Mouse (Mus musculus): ENCODE results near the gene Cavin4. TPM values are rescaled to one million over a fixed set of nuclear protein-coding genes. Genes with fewer than 3 reads are reported as not detected.

Cavin4 gene
- polyA plus RNA-seq, 1 experiment from 2014 or later: 0.62 TPM

DNA sequence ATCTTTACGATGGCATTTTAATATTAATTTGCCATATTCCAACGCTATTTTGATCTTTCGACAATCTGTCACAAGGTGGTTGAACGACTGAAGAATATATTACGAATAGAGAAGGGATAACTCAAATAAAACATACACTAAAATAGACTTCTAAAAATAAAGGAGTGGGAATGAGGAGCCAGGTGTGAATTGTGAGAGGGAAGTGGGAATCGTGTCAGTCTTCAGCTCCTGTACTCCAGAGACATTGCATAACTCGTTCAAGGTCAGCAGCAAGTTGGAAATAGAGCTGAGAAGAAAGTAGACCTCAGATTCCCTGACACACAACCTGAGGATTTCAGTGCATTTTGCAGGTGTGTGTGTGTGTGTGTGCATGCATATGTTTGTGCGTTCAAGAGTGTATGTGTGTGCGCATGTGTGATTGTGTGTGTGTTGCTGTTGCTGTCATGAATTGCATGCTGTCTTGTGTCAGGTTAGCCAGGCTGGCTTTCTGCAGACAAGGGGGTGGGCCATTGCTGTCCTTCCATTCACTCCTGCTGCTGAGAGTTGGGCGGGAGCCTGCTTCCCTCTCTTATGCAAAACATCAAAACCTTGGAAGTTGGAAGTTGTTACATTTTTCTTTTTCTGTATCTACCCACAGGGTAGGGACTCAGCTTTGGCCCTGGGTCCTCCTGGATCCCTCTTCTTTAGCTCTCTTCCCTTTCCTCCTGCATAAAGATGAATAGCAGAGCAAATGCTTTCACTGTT lies 12.5 kb upstream of the Cavin4 start:
- Histone ChIP-seq H3K36me3 (replicated peaks; ENCODE audit: control insufficient read depth, insufficient read depth, low read depth, low read length) (peaks cover 17% of the 10 kb centered on the region), H3K9ac (replicated peaks; ENCODE audit: low read length) (no peak overlapping the region), H3K27me3 (ENCODE audit: control insufficient read depth, insufficient read depth, low read length) (no peaks in the 10 kb centered on the region), H3K9me3 (replicated peaks; ENCODE audit: control insufficient read depth, low read length) (no peaks in the 10 kb centered on the region), H3K4me3 (ENCODE audit: low read depth, low read length) (no peak overlapping the region), H3K4me2 (ENCODE audit: low read depth, low read length) (no peak overlapping the region), H3K27ac (replicated peaks; ENCODE audit: low read depth, low read length) (no peak overlapping the region), H3K4me1 (ENCODE audit: control insufficient read depth, insufficient read depth, low read length) (no peaks in the 10 kb centered on the region)
- no peak for ATAC-seq (replicated peaks; ENCODE audit: insufficient number of reproducible peaks, low FRiP score, low TSS enrichment, low read depth)
- DNase-seq (ENCODE audit: low spot score): no peak
- 91% methylated on average over 10 of the region's 10 CpGs for WGBS

DNA sequence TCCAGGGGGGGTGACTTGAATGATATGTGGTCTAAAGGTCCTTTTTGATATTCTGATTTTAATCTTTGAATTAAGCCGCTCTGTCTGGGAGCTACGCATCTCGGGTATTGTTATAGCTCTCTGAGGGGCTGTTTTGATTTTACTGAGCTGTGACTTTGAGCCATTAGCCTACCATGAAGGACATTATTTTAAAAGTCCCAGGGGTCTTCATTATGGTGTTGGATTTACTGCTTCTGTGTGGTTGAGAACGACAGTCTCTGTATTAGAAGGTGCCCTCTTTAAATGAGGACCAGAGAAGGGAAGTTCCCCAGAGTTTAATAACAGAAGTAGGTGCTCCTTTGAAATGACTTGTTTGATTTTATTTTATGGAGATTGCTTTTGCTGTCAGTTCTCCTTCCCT lies 9.2 kb upstream of the Cavin4 start:
- no peak for ATAC-seq (replicated peaks; ENCODE audit: insufficient number of reproducible peaks, low FRiP score, low TSS enrichment, low read depth)
- peaks cover 9% of the 10 kb centered on the region for H3K36me3 ChIP-seq (replicated peaks; ENCODE audit: control insufficient read depth, insufficient read depth, low read depth, low read length)

GRCm38 (mm10) chr4:48656530-48656929 lies 6.8 kb upstream of the Cavin4 start:
- Histone ChIP-seq H3K4me2 (ENCODE audit: low read depth, low read length) (no peak overlapping the region), H3K9ac (replicated peaks; ENCODE audit: low read length) (no peak overlapping the region), H3K4me3 (ENCODE audit: low read depth, low read length) (no peak overlapping the region), H3K27me3 (ENCODE audit: control insufficient read depth, insufficient read depth, low read length) (no peaks in the 10 kb centered on the region), H3K4me1 (ENCODE audit: control insufficient read depth, insufficient read depth, low read length) (no peaks in the 10 kb centered on the region), H3K27ac (replicated peaks; ENCODE audit: low read depth, low read length) (no peak overlapping the region), H3K9me3 (replicated peaks; ENCODE audit: control insufficient read depth, low read length) (no peaks in the 10 kb centered on the region), H3K36me3 (replicated peaks; ENCODE audit: control insufficient read depth, insufficient read depth, low read depth, low read length) (peaks cover 16% of the 10 kb centered on the region)
- 94% methylated on average over 8 of the region's 8 CpGs for WGBS
- no peak for ATAC-seq (replicated peaks; ENCODE audit: insufficient number of reproducible peaks, low FRiP score, low TSS enrichment, low read depth)
- DNase-seq (ENCODE audit: low spot score): no peak

More for the DNA sequence above, 9.2 kb upstream of the Cavin4 start:
- Histone ChIP-seq H3K4me3 (ENCODE audit: low read depth, low read length) (no peak overlapping the region), H3K4me2 (ENCODE audit: low read depth, low read length) (no peak overlapping the region), H3K9me3 (replicated peaks; ENCODE audit: control insufficient read depth, low read length) (no peaks in the 10 kb centered on the region), H3K9ac (replicated peaks; ENCODE audit: low read length) (no peak overlapping the region), H3K27ac (replicated peaks; ENCODE audit: low read depth, low read length) (no peak overlapping the region), H3K27me3 (ENCODE audit: control insufficient read depth, insufficient read depth, low read length) (no peaks in the 10 kb centered on the region), H3K4me1 (ENCODE audit: control insufficient read depth, insufficient read depth, low read length) (no peaks in the 10 kb centered on the region)
- 75% methylated on average over 4 of the region's 4 CpGs for WGBS
- no peak for DNase-seq (ENCODE audit: low spot score)

DNA sequence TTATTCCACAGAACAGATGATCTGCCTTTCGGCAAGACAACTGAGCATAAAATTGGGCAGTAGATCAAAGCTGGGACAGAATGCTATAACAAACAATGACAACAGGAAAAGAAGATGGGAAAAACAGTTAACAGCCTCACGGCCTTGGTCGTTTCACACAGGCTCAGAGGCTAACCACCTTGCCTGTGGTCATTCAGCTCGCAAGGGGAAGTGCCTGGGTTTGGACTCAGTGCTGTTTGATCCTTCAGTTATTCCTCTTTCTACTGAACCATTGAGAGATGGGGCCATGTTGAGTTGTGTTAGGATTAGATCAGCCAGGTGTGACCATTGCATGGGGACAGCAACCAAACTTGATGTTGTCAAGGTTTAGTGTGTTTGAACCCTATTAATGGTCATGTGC lies 3.2 kb upstream of the Cavin4 start:
- no peak overlapping the region for H3K9ac ChIP-seq (replicated peaks; ENCODE audit: low read length)
- no peak for DNase-seq (ENCODE audit: low spot score)
- ATAC-seq (replicated peaks; ENCODE audit: insufficient number of reproducible peaks, low FRiP score, low TSS enrichment, low read depth): no peak
- H3K36me3 ChIP-seq (replicated peaks; ENCODE audit: control insufficient read depth, insufficient read depth, low read depth, low read length): peaks cover 16% of the 10 kb centered on the region
- no peak overlapping the region for H3K4me3 ChIP-seq (ENCODE audit: low read depth, low read length)
- no peaks in the 10 kb centered on the region for H3K27me3 ChIP-seq (ENCODE audit: control insufficient read depth, insufficient read depth, low read length)
- H3K27ac ChIP-seq (replicated peaks; ENCODE audit: low read depth, low read length): no peak overlapping the region
- 91% methylated on average over 4 of the region's 4 CpGs for WGBS
- no peaks in the 10 kb centered on the region for H3K4me1 ChIP-seq (ENCODE audit: control insufficient read depth, insufficient read depth, low read length)
- H3K9me3 ChIP-seq (replicated peaks; ENCODE audit: control insufficient read depth, low read length): no peaks in the 10 kb centered on the region
- no peak overlapping the region for H3K4me2 ChIP-seq (ENCODE audit: low read depth, low read length)

GRCm38 (mm10) chr4:48660619-48661575 lies 2.4 kb upstream of the Cavin4 start:
- Histone ChIP-seq H3K27ac (replicated peaks; ENCODE audit: low read depth, low read length) (no peak overlapping the region), H3K4me2 (ENCODE audit: low read depth, low read length) (no peak overlapping the region), H3K4me3 (ENCODE audit: low read depth, low read length) (no peak overlapping the region), H3K9ac (replicated peaks; ENCODE audit: low read length) (no peak overlapping the region), H3K4me1 (ENCODE audit: control insufficient read depth, insufficient read depth, low read length) (no peaks in the 10 kb centered on the region), H3K9me3 (replicated peaks; ENCODE audit: control insufficient read depth, low read length) (no peaks in the 10 kb centered on the region), H3K27me3 (ENCODE audit: control insufficient read depth, insufficient read depth, low read length) (no peaks in the 10 kb centered on the region), H3K36me3 (replicated peaks; ENCODE audit: control insufficient read depth, insufficient read depth, low read depth, low read length) (peaks cover 16% of the 10 kb centered on the region)
- 90% methylated on average over 7 of the region's 7 CpGs for WGBS
- DNase-seq (ENCODE audit: low spot score): no peak
- ATAC-seq (replicated peaks; ENCODE audit: insufficient number of reproducible peaks, low FRiP score, low TSS enrichment, low read depth): no peak

DNA sequence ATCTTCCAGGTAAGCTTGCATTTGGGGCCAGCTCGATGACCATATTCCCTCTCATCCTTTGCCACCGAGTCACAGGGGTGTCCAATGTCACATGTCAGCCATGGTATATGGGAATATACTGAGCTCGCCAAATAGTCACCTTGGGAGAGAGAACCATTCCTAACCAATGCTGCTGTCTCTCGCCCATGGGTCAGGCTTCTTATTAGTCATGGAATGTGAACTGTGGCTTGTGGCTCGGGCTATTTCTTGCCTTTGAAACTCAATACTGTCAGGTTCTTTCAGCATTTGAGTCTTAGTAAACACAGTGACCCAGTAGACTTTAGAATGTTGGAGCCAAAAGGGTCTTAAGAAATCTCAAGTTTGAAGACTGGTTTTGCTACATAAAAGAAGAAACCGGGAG lies 707 bp downstream of the Cavin4 start:
- no peak overlapping the region for H3K9ac ChIP-seq (replicated peaks; ENCODE audit: low read length)
- WGBS: 85% methylated on average over 6 of the region's 6 CpGs
- no peak overlapping the region for H3K27ac ChIP-seq (replicated peaks; ENCODE audit: low read depth, low read length)
- H3K27me3 ChIP-seq (ENCODE audit: control insufficient read depth, insufficient read depth, low read length): no peaks in the 10 kb centered on the region
- no peak overlapping the region for H3K4me2 ChIP-seq (ENCODE audit: low read depth, low read length)
- ATAC-seq (replicated peaks; ENCODE audit: insufficient number of reproducible peaks, low FRiP score, low TSS enrichment, low read depth) (no peak), DNase-seq (ENCODE audit: low spot score) (no peak)
- peaks cover 14% of the 10 kb centered on the region for H3K36me3 ChIP-seq (replicated peaks; ENCODE audit: control insufficient read depth, insufficient read depth, low read depth, low read length)
- H3K9me3 ChIP-seq (replicated peaks; ENCODE audit: control insufficient read depth, low read length): no peaks in the 10 kb centered on the region
- no peaks in the 10 kb centered on the region for H3K4me1 ChIP-seq (ENCODE audit: control insufficient read depth, insufficient read depth, low read length)
- no peak overlapping the region for H3K4me3 ChIP-seq (ENCODE audit: low read depth, low read length)

- Histone ChIP-seq H3K9me3 (replicated peaks; ENCODE audit: control insufficient read depth, low read length) (no peaks in the 10 kb centered on the region), H3K27me3 (ENCODE audit: control insufficient read depth, insufficient read depth, low read length) (no peaks in the 10 kb centered on the region), H3K4me2 (ENCODE audit: low read depth, low read length) (no peak overlapping the region), H3K36me3 (replicated peaks; ENCODE audit: control insufficient read depth, insufficient read depth, low read depth, low read length) (peaks cover 6% of the 10 kb centered on the region; the same call in 1 of the 2 replicates), H3K4me3 (ENCODE audit: low read depth, low read length) (no peak overlapping the region), H3K9ac (replicated peaks; ENCODE audit: low read length) (no peak overlapping the region), H3K27ac (replicated peaks; ENCODE audit: low read depth, low read length) (no peak overlapping the region), H3K4me1 (ENCODE audit: control insufficient read depth, insufficient read depth, low read length) (no peaks in the 10 kb centered on the region)
- 86% methylated on average over 6 of the region's 6 CpGs for WGBS
- DNase-seq (ENCODE audit: low spot score) (no peak), ATAC-seq (replicated peaks; ENCODE audit: insufficient number of reproducible peaks, low FRiP score, low TSS enrichment, low read depth) (no peak)
These were observed 4.0 kb downstream of the Cavin4 start for GRCm38 (mm10) chr4:48667279-48667678.

DNA sequence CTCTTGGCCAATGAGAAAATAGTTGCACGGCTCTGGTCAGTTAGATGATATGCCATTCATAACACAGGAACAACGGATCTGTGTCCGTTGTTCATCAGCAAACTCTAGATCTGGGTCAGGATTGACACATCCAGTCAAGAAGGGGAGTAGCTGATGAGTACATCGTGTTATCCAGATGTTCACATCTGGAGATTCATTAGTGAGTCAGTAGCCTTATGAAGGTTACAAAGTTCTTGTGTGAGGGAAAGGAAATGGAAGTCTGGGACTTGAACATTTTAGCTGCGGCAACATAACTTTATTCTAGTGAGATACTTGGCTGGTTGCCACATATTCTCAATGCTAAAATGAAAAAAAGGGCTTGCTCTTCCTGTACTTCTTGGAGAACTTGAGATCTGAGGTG lies 9.6 kb downstream of the Cavin4 start:
- Histone ChIP-seq H3K27me3 (ENCODE audit: control insufficient read depth, insufficient read depth, low read length) (no peaks in the 10 kb centered on the region), H3K4me1 (ENCODE audit: control insufficient read depth, insufficient read depth, low read length) (no peaks in the 10 kb centered on the region), H3K9me3 (replicated peaks; ENCODE audit: control insufficient read depth, low read length) (no peaks in the 10 kb centered on the region), H3K9ac (replicated peaks; ENCODE audit: low read length) (no peak overlapping the region), H3K4me3 (ENCODE audit: low read depth, low read length) (no peak overlapping the region), H3K36me3 (replicated peaks; ENCODE audit: control insufficient read depth, insufficient read depth, low read depth, low read length) (no peaks in the 10 kb centered on the region; the same call in 1 of the 2 replicates), H3K4me2 (ENCODE audit: low read depth, low read length) (no peak overlapping the region), H3K27ac (replicated peaks; ENCODE audit: low read depth, low read length) (no peak overlapping the region)
- DNase-seq (ENCODE audit: low spot score) (no peak), ATAC-seq (replicated peaks; ENCODE audit: insufficient number of reproducible peaks, low FRiP score, low TSS enrichment, low read depth) (no peak)
- 93% methylated on average over 5 of the region's 5 CpGs for WGBS

Measured in embryonic facial prominence, embryonic 11.5 days (tissue).